Mouse (Mus musculus) hindbrain, embryonic 16.5 days (tissue): ENCODE measurements around the gene Epn2. TPM values are rescaled to one million over a fixed set of nuclear protein-coding genes. Genes with fewer than 3 reads are reported as not detected.
"Not testable (repeated sequence)": the region's sequence is repeated elsewhere in the genome, so short reads cannot be mapped to it uniquely, and the experiment has no call there.

Source experiments
- ATAC-seq: fragments of 200-750 bp; cut with Nextera tagmentation; 2 replicates; pipeline ENCODE4 v1.8.0; 2017; ENCODE audit warnings: moderate TSS enrichment, moderate library complexity
- H3K27ac ChIP-seq: fragments of 300-500 bp; sonication (generic); 2 replicates; pipeline ENCODE4 v1.5.1; 2014; ENCODE audit warnings: low read depth, mild to moderate bottlenecking, control low read depth, low read length, moderate library complexity
- H3K27me3 ChIP-seq: fragments of 300-500 bp; sonication (generic); replicated peaks from 2 replicates; pipeline ENCODE4 v1.6.1; 2014; ENCODE audit warnings: low read length; ENCODE audit not compliant: control insufficient read depth, insufficient read depth
- H3K36me3 ChIP-seq: fragments of 300-500 bp; sonication (generic); 2 replicates; pipeline ENCODE4 v1.6.1; 2014; ENCODE audit warnings: mild to moderate bottlenecking, low read length, moderate library complexity, mixed read lengths; ENCODE audit not compliant: control insufficient read depth, insufficient read depth
- H3K4me1 ChIP-seq: fragments of 300-500 bp; sonication (generic); 2 replicates; pipeline ENCODE4 v1.6.1; 2014; ENCODE audit warnings: low read depth, low read length; ENCODE audit not compliant: control insufficient read depth, insufficient read depth
- H3K4me2 ChIP-seq: fragments of 300-500 bp; sonication (generic); 2 replicates; pipeline ENCODE4 v1.6.1; 2014; ENCODE audit warnings: mild to moderate bottlenecking, low read length, control low read depth, moderate library complexity
- H3K4me3 ChIP-seq: fragments of 300-500 bp; sonication (generic); 2 replicates; pipeline ENCODE4 v1.5.1; 2014; ENCODE audit warnings: mild to moderate bottlenecking, low read length, control low read depth, moderate library complexity
- H3K9ac ChIP-seq: fragments of 300-500 bp; sonication (generic); 2 replicates; pipeline ENCODE4 v1.6.1; 2014; ENCODE audit warnings: low read depth, mild to moderate bottlenecking, control low read depth, low read length, moderate library complexity
- H3K9me3 ChIP-seq: fragments of 300-500 bp; sonication (generic); 2 replicates; pipeline ENCODE4 v1.6.1; 2014; ENCODE audit warnings: mild to moderate bottlenecking, low read length, moderate library complexity; ENCODE audit not compliant: control insufficient read depth
- WGBS: fragments of 180-500 bp; shearing (Covaris S2); extraction: QIAGEN DNeasy Blood & Tissue Kit; methylation state at CpG from one replicate; pipeline ENCODE4 v1.1.7; 2014; 5-methylcytosine and 5-hydroxymethylcytosine counted together
- polyA plus RNA-seq: library from polyadenylated mRNA; unstranded; fragments of >200 nt; fragmentation: Nextera tagmentation; extraction: Ambion mirVana; gene quantifications from 2 replicates; pipeline ENCODE4 v1.2.1, GENCODE M21; 2015

Gene Epn2
- polyA plus RNA-seq, 1 experiment from 2014 or later = 66.9 TPM

DNA sequence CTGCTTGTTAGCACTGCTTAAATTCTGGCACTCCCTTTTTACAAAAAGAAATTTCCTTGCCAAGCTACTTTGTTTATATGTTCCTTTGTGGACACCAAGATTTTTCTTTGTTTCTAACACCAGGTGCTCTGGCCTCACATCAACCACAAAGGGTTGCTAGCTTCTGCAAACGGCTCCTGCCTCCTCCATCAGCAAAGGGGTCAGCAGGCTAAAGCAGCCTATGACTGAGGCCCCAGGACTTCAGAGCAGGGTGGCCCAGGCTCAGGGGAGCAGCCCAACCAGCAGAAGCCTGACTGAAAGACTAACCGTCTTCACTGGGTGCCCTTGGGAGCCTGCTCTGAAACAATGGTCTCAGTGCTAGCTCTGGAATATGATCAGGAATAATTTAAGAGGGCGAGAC lies 22.0 kb upstream of the Epn2 start:
- ATAC-seq = no peak
- Histone ChIP-seq H3K27ac (no peak overlapping the region), H3K9ac (no peak overlapping the region), H3K36me3 (no peaks in the 10 kb centered on the region), H3K4me1 (no peaks in the 10 kb centered on the region), H3K4me3 (no peak overlapping the region), H3K4me2 (no peak overlapping the region), H3K27me3 (no peaks in the 10 kb centered on the region; the same call in 1 of the 2 replicates), H3K9me3 (peaks cover 3% of the 10 kb centered on the region; the same call in 1 of the 2 replicates)
- WGBS = 54% methylated on average over 3 of the region's 3 CpGs

DNA sequence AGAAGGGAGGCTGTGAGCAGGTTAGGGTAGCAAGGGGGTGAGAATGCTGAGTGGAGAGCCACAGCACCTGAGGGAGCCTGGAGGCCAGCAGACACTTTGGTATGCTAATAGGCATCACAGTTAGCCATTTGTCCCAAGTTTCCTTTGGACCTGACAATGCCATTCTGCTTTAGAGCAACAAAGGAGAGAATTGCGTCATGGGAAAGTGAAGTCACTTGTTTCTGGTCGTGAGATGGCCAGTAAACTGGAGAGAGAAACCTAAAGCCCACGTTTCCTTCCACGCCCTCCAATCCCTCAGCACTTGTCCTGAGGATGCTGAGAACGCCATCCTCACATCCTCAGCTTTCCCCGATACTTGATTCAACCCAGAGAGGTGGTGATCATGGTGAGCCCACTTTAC lies 18.9 kb upstream of the Epn2 start:
- Histone ChIP-seq H3K27me3 (no peaks in the 10 kb centered on the region; the same call in 1 of the 2 replicates), H3K36me3 (no peaks in the 10 kb centered on the region), H3K9ac (no peak overlapping the region), H3K4me3 (no peak overlapping the region), H3K4me1 (no peaks in the 10 kb centered on the region), H3K27ac (no peak overlapping the region), H3K4me2 (no peak overlapping the region), H3K9me3 (no peaks in the 10 kb centered on the region)
- ATAC-seq = no peak
- WGBS = 69% methylated on average over 6 of the region's 6 CpGs

DNA sequence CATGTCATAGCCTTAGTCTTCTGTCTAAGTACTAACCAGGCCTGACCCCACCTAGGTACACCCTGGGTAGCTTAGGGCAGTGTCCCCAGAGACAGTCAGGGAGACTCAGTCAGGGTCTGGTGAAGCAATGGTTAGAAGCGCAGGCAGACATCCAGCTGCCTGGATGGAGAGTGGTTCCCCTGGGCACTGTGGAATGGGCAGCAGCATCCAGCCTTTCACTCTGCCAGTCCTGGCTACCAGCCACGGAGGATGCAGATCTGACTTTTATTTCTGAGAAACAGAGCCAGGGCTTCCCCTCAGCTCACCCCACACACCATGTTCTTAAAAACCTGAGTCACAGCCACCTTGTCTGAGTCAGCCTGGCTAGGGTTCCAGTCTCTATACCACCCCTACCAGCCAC lies 18.0 kb upstream of the Epn2 start:
- Histone ChIP-seq H3K27ac (no peak overlapping the region), H3K9me3 (no peaks in the 10 kb centered on the region), H3K4me1 (no peaks in the 10 kb centered on the region), H3K9ac (no peak overlapping the region), H3K4me2 (no peak overlapping the region), H3K36me3 (no peaks in the 10 kb centered on the region), H3K27me3 (no peaks in the 10 kb centered on the region; the same call in 1 of the 2 replicates), H3K4me3 (no peak overlapping the region)
- ATAC-seq = no peak
- WGBS = 76% methylated on average over 2 of the region's 2 CpGs

DNA sequence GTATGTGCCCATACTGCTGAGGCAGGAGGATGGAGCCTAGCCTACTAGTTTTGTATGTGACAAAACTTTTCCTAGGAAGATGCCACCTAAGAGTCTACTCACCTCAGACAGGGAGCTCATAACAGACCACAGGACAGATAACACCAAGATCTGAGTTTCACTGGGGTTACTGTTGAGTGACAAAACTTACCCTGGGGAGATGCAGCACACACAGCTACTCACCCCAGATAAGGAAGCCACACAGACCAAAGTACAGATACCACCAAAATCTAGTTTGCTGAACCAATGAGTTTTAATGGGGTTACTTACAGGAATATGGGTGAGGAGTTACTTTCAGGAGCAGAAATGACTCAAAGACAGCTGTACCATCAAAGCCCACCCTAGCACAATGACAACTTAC lies 13.6 kb upstream of the Epn2 start:
- Histone ChIP-seq H3K27me3 (no peaks in the 10 kb centered on the region), H3K9ac (no peak overlapping the region), H3K36me3 (no peaks in the 10 kb centered on the region), H3K27ac (no peak overlapping the region), H3K4me1 (no peaks in the 10 kb centered on the region), H3K4me2 (no peak overlapping the region), H3K4me3 (no peak overlapping the region), H3K9me3 (no peaks in the 10 kb centered on the region)
- ATAC-seq = no peak

DNA sequence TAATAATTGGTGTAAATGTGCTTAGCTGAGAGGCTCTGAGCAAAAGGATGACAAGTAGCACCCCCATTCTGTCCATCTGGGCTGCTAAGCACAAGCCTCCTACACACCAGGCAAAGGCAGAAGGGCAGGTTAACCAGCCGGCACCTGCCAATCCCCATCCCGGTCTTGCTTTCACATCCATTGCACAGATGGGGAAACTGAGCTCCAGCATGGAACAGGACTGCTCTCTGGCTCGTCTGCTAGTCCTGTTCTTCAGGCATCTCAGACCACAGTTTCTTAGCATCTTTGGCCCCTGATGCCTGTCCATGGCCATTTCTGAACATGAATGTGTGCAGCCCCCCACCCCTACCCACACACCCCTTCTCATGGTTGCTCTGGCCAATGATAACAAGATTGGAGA lies 12.6 kb upstream of the Epn2 start:
- no peaks in the 10 kb centered on the region for H3K27me3 ChIP-seq
- 92% methylated on average over 3 of the region's 3 CpGs for WGBS
- H3K9me3 ChIP-seq = no peaks in the 10 kb centered on the region
- no peaks in the 10 kb centered on the region for H3K36me3 ChIP-seq
- H3K27ac ChIP-seq = no peak overlapping the region
- H3K4me2 ChIP-seq = no peak overlapping the region
- ATAC-seq = no peak
- no peak overlapping the region for H3K9ac ChIP-seq
- H3K4me3 ChIP-seq = no peak overlapping the region
- H3K4me1 ChIP-seq = no peaks in the 10 kb centered on the region

DNA sequence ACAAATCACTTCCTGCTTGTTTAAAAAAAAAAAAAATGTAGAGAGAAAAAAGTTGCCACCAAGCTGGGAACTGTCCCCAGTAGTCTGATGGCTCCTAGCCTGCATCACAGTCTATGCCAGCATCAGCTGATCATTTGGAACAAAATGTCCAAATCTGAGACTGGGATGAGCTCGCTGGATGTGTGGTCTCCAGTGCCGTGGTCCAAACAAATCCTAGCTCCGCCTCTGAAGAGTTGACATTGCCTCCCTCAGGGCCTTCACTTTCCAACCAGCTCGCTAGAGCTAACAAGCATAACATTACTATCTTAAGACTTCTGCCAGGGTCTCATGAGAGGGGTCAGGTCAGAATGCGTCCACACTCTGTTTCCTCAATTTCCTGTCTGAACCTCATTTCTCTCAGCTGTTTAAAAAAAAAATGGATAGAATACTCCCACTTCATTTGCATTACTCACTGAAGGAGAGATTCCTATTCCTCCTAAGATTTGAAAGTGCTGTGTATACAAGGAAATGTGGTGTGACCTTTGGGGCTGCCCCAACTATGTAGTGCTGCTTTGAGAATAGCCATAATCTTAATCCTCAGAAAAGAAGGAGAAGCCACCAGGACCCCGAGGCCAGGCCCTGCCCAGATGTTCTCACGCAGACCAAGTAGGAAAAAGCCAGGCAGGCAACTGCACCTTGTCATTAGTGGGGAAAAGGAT lies 11.2 kb upstream of the Epn2 start:
- Histone ChIP-seq H3K36me3 (no peaks in the 10 kb centered on the region), H3K4me2 (no peak overlapping the region), H3K9ac (no peak overlapping the region), H3K27me3 (no peaks in the 10 kb centered on the region), H3K27ac (no peak overlapping the region), H3K4me1 (no peaks in the 10 kb centered on the region), H3K4me3 (no peak overlapping the region), H3K9me3 (no peaks in the 10 kb centered on the region)
- no peak for ATAC-seq
- WGBS = 54% methylated on average over 7 of the region's 7 CpGs

DNA sequence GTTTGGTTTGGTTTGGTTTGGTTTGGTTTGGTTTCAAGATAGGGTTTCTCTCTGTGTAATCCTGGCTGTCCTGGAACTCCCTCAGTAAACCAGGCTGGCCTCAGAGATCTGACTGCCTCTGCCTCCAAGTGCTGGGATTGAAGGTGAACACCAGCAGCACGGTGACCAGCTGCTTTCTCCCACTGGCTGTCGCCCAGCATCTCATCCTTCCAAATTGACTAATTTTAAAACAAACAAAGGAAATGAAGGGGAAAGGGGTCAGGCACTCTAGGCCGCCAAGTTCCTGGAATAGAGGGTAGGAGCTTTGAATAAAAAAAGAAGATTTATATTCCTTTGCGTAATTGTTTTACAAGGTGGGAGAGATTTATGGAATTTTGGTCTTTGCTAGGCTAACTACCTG lies 5.9 kb upstream of the Epn2 start:
- Histone ChIP-seq H3K4me1 (no peaks in the 10 kb centered on the region), H3K4me2 (no peak overlapping the region), H3K9ac (no peak overlapping the region), H3K27me3 (no peaks in the 10 kb centered on the region), H3K36me3 (no peaks in the 10 kb centered on the region), H3K4me3 (no peak overlapping the region), H3K9me3 (no peaks in the 10 kb centered on the region), H3K27ac (no peak overlapping the region)
- no peak for ATAC-seq
- 68% methylated on average over 4 of the region's 4 CpGs for WGBS

DNA sequence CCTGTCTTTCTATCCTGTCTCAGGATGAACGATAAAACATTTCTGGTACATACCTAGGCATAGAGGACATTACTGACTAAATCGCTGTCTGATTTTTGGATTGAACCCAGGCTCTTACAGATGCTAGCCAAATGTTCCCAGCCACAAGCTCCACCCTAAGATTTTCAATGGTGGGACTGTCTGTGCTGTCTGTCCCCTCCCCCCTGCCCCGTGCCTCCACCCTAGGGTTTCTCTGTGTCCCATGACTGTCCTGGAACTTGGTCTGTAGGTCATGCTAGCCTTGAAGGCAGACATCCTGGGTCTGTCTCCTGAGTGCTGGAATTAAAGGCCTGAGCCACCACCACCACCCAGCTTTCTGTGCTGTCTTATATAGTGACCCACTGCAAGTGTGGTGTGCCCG lies 5.3 kb upstream of the Epn2 start:
- H3K36me3 ChIP-seq = no peaks in the 10 kb centered on the region
- H3K9me3 ChIP-seq = no peaks in the 10 kb centered on the region
- no peaks in the 10 kb centered on the region for H3K27me3 ChIP-seq
- WGBS = 82% methylated on average over 4 of the region's 4 CpGs
- no peak overlapping the region for H3K27ac ChIP-seq
- H3K4me2 ChIP-seq = no peak overlapping the region
- no peak overlapping the region for H3K4me3 ChIP-seq
- no peaks in the 10 kb centered on the region for H3K4me1 ChIP-seq
- ATAC-seq = no peak
- H3K9ac ChIP-seq = no peak overlapping the region

DNA sequence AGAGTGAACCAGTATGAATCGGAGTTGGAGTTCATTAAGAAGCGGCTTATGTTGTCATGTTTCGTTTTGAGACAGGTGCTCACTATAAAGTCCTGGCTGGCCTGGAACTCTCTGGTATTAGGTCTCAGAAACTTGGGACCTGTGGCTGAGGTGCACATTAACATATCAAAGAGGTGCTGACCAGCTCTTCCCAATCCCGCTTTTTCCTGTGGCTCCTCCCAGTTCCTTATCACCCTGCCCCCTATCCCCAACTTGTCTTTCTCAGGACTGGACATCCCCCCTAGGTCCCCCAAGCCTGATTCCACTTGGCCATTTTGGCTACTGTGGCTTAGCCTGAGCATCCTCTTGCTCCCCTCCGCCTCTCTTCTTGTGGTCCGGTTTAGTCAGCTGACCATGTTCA lies 4.6 kb upstream of the Epn2 start:
- no peaks in the 10 kb centered on the region for H3K4me1 ChIP-seq
- H3K9me3 ChIP-seq = no peaks in the 10 kb centered on the region
- no peaks in the 10 kb centered on the region for H3K27me3 ChIP-seq
- H3K4me2 ChIP-seq = no peak overlapping the region
- no peak overlapping the region for H3K27ac ChIP-seq
- H3K9ac ChIP-seq = no peak overlapping the region
- H3K4me3 ChIP-seq = no peak overlapping the region
- ATAC-seq = no peak
- 86% methylated on average over 6 of the region's 6 CpGs for WGBS
- H3K36me3 ChIP-seq = no peaks in the 10 kb centered on the region

DNA sequence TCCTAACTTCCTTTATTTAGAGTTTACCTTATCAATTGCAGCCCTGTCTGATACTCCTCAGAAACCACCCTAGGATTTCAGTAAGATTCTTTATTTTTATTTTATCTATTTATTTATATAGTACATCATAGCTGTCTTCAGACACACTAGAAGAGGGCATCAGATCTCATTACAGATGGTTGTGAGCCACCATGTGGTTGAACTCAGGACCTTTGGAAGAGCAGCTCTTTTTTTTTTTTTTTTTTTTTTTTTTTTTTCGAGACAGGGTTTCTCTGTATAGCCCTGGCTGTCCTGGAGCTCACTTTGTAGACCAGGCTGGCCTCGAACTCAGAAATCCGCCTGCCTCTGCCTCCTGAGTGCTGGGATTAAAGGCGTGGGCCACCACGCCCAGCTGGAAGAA lies 3.3 kb upstream of the Epn2 start:
- H3K36me3 ChIP-seq, H3K9ac ChIP-seq, H3K27ac ChIP-seq, H3K4me2 ChIP-seq, ATAC-seq, H3K4me1 ChIP-seq, H3K27me3 ChIP-seq, H3K9me3 ChIP-seq, H3K4me3 ChIP-seq: not testable (repeated sequence)
- 95% methylated on average over 4 of the region's 5 CpGs for WGBS
